Mouse (Mus musculus): ENCODE measurements around the gene Lrfn2. TPM values are rescaled to one million over a fixed set of nuclear protein-coding genes. Genes with fewer than 3 reads are reported as not detected.

Gene Lrfn2
- total and polyA plus RNA-seq, 3 experiments: not detected

DNA sequence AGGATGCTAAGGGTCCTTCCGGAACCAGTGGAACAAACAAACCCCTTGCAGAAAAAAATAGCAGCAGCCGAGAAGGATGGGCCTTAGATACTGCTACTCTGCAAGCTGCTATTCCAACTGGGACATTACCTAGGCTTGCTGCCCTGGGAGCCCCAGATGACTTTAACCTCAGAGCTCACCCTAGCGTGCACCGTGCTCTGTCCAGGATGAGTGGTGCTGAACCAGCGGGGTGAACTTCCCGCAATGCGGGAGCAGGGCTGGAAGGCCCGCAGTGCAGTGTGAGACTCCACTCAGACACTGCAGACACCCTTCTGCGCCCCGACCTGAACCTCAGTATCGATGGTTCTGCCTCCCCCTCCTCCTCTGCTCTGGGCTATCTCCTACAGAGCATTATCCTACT lies 14.8 kb upstream of the Lrfn2 start:
- Histone ChIP-seq H3K27me3 (ENCODE audit: control insufficient read depth in 1 of 2, insufficient read depth in 2 of 2, low read length in 2 of 2) (no peaks in the 10 kb centered on the region), H3K36me3 (ENCODE audit: control insufficient read depth in 1 of 2, insufficient read depth in 2 of 2, low read length in 2 of 2) (no peaks in the 10 kb centered on the region), H3K4me3 (ENCODE audit: control insufficient read depth in 1 of 2, insufficient read depth in 1 of 2, low read depth in 2 of 2, low read length in 2 of 2) (no peak overlapping the region), H3K4me1 (ENCODE audit: control insufficient read depth in 1 of 2, insufficient read depth in 2 of 2, low read length in 2 of 2) (no peaks in the 10 kb centered on the region), H3K79me2 (ENCODE audit: control insufficient read depth, insufficient read depth, low read length, poor library complexity) (no peaks in the 10 kb centered on the region), H3K9me3 (replicated peaks; ENCODE audit: insufficient read depth, low read length) (no peaks in the 10 kb centered on the region), H3K27ac (ENCODE audit: control insufficient read depth, low read depth, low read length) (no peak overlapping the region), H3K9ac (ENCODE audit: control insufficient read depth, low read depth, low read length, poor library complexity, severe bottlenecking) (no peak overlapping the region)
- TF ChIP-seq BHLHE40 (IDR thresholded peaks at IDR 0.05; ENCODE audit: borderline replicate concordance, low read depth, low read length) (no peak), GATA1 (IDR thresholded peaks at IDR 0.05; ENCODE audit: low read depth, low read length) (no peak), ZNF384 (IDR thresholded peaks at IDR 0.05; ENCODE audit: low read depth, low read length) (no peak), CHD1 (IDR thresholded peaks at IDR 0.05; ENCODE audit: low read depth, low read length) (no peak), NELFE (IDR thresholded peaks at IDR 0.05; ENCODE audit: low read depth, low read length) (no peak), KAT2A (conservative IDR thresholded peaks at IDR 0.05; ENCODE audit: low read depth, low read length) (no peak), POLR2A (IDR thresholded peaks at IDR 0.05; ENCODE audit: control insufficient read depth in 1 of 2, insufficient read depth in 1 of 2, low read depth in 1 of 2, low read length in 2 of 2, poor library complexity in 1 of 2) (no peak), CHD2 (IDR thresholded peaks at IDR 0.05; ENCODE audit: low read length) (no peak), TAL1 (IDR thresholded peaks at IDR 0.05; ENCODE audit: low read length) (no peak), EP300 (IDR thresholded peaks at IDR 0.05; ENCODE audit: low read depth in 1 of 2, low read length in 2 of 2) (no peak), ETS1 (IDR thresholded peaks at IDR 0.05; ENCODE audit: low read depth, low read length) (no peak), ELF1 (IDR thresholded peaks at IDR 0.05; ENCODE audit: low read depth, low read length) (no peak), MAFK (IDR thresholded peaks at IDR 0.05; ENCODE audit: borderline replicate concordance, low read depth, low read length) (no peak), ZKSCAN1 (IDR thresholded peaks at IDR 0.05; ENCODE audit: low read depth, low read length) (no peak), ZMIZ1 (IDR thresholded peaks at IDR 0.05; ENCODE audit: low read depth, low read length) (no peak)
- DNase-seq (ENCODE audit: low read depth, low spot score): no peak

DNA sequence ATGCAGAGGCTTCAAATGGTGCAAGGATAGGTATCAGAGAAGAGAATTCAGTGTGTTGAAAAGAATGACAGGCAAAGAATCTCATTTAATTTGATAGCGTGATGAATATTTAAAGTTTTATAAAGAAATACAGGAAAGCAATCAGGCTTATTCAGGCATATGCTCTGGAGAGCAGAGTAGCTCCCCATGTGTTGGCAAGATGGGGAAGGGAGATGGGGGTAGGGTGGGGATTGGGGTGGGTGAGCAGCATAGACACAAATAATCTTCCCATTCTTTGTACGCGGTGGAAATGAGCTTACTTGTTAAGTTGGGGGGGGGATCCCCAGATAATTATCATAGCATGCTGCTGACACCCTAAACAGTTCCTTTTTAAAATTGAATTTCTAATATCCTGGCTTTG lies 13.7 kb upstream of the Lrfn2 start:
- DNase-seq (ENCODE audit: low read depth, low spot score): no peak
- Histone ChIP-seq H3K27ac (ENCODE audit: control insufficient read depth, low read depth, low read length) (no peak overlapping the region), H3K36me3 (ENCODE audit: control insufficient read depth in 1 of 2, insufficient read depth in 2 of 2, low read length in 2 of 2) (no peaks in the 10 kb centered on the region), H3K9ac (ENCODE audit: control insufficient read depth, low read depth, low read length, poor library complexity, severe bottlenecking) (no peak overlapping the region), H3K4me3 (ENCODE audit: control insufficient read depth in 1 of 2, insufficient read depth in 1 of 2, low read depth in 2 of 2, low read length in 2 of 2) (no peak overlapping the region), H3K79me2 (ENCODE audit: control insufficient read depth, insufficient read depth, low read length, poor library complexity) (no peaks in the 10 kb centered on the region), H3K4me1 (ENCODE audit: control insufficient read depth in 1 of 2, insufficient read depth in 2 of 2, low read length in 2 of 2) (no peaks in the 10 kb centered on the region), H3K9me3 (replicated peaks; ENCODE audit: insufficient read depth, low read length) (no peaks in the 10 kb centered on the region), H3K27me3 (ENCODE audit: control insufficient read depth in 1 of 2, insufficient read depth in 2 of 2, low read length in 2 of 2) (no peaks in the 10 kb centered on the region)
- TF ChIP-seq ZKSCAN1 (IDR thresholded peaks at IDR 0.05; ENCODE audit: low read depth, low read length): no peak
- TF ChIP-seq GATA1 (IDR thresholded peaks at IDR 0.05; ENCODE audit: low read depth, low read length): no peak
- TF ChIP-seq SMC3 (IDR thresholded peaks at IDR 0.05; ENCODE audit: low read depth, low read length): no peak
- TF ChIP-seq KAT2A (conservative IDR thresholded peaks at IDR 0.05; ENCODE audit: low read depth, low read length): no peak
- TF ChIP-seq MYC (IDR thresholded peaks at IDR 0.05; ENCODE audit: low read depth, low read length): no peak
- TF ChIP-seq MEF2A (IDR thresholded peaks at IDR 0.05; ENCODE audit: extremely low read depth, insufficient replicate concordance, low read depth, low read length, poor library complexity, severe bottlenecking): no peak
- TF ChIP-seq ELF1 (IDR thresholded peaks at IDR 0.05; ENCODE audit: low read depth, low read length): no peak
- no peak for TF ChIP-seq POLR2AphosphoS2 (IDR thresholded peaks at IDR 0.05; ENCODE audit: low read length)
- TF ChIP-seq SIN3A (IDR thresholded peaks at IDR 0.05; ENCODE audit: low read length): no peak
